Mouse (Mus musculus): ENCODE measurements at regions not wholly inside any gene's neighbourhood (a gene's known extent, or its start where the extent isn't known, plus 50 kb on each side); places are given as distances from the start of the nearest gene placed in this dataset.

GRCm38 (mm10) chr3:136993473-136993872 lies 323.5 kb downstream of the Ppp3ca start:
- H3K27me3 ChIP-seq (replicated peaks; ENCODE audit: control insufficient read depth, insufficient read depth, low read length): no peaks in the 10 kb centered on the region
- H3K4me1 ChIP-seq (ENCODE audit: control insufficient read depth, insufficient read depth, low read depth, low read length): no peaks in the 10 kb centered on the region
- ATAC-seq: no peak
- no peak overlapping the region for H3K27ac ChIP-seq (ENCODE audit: low read depth, low read length)
- H3K4me3 ChIP-seq (ENCODE audit: low read length): no peak overlapping the region
- no peaks in the 10 kb centered on the region for H3K9me3 ChIP-seq (ENCODE audit: control insufficient read depth, low read length)
- H3K4me2 ChIP-seq (ENCODE audit: low read length): no peak overlapping the region
- H3K9ac ChIP-seq (ENCODE audit: low read depth, low read length): no peak overlapping the region
- no peaks in the 10 kb centered on the region for H3K36me3 ChIP-seq (ENCODE audit: control insufficient read depth, insufficient read depth, low read length)
- WGBS: 88% methylated on average over 2 of the region's 2 CpGs

DNA sequence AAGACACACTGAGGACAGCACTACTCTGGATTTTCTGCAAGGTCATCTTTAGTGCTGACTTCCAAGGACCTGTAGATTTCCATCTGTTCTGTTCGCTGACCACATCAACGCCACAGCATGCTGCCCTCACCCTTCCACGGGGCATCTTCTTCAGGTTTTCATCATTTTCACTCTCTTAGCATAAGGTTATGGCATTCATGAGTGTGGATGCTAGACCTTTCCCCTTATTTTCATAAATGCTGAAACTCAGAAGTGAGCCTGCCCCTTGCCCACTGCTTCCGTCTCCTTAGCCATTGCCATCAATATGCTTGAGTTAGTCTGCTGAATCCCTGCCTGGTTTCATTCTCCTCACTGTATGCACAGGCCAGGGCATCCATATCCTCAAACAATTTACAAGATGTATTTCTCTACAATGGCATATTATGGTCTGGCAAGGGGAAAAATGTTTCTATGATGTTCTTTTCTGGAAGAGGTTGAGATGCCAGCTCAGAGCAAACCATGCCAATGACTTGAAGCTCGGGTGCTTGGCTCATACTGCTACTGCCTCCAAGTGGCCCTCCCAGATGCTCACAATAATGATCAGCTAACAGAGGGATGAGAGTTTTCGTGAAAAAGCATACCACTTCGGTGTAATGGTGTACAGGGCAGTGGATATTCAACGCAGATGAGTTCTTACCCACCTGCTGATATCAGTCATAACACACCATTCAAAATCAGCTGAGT lies 324.6 kb downstream of the Ppp3ca start:
- Histone ChIP-seq H3K9ac (ENCODE audit: low read depth, low read length) (no peak overlapping the region), H3K27me3 (replicated peaks; ENCODE audit: control insufficient read depth, insufficient read depth, low read length) (no peaks in the 10 kb centered on the region), H3K9me3 (ENCODE audit: control insufficient read depth, low read length) (no peaks in the 10 kb centered on the region), H3K36me3 (ENCODE audit: control insufficient read depth, insufficient read depth, low read length) (no peaks in the 10 kb centered on the region), H3K4me2 (ENCODE audit: low read length) (no peak overlapping the region), H3K4me3 (ENCODE audit: low read length) (no peak overlapping the region), H3K4me1 (ENCODE audit: control insufficient read depth, insufficient read depth, low read depth, low read length) (no peaks in the 10 kb centered on the region), H3K27ac (ENCODE audit: low read depth, low read length) (no peak overlapping the region)
- ATAC-seq: no peak
- WGBS: 92% methylated on average over 8 of the region's 8 CpGs

GRCm38 (mm10) chr3:136995611-136996335 lies 325.8 kb downstream of the Ppp3ca start:
- H3K27me3 ChIP-seq (replicated peaks; ENCODE audit: control insufficient read depth, insufficient read depth, low read length): no peaks in the 10 kb centered on the region
- WGBS: 96% methylated on average over 3 of the region's 3 CpGs

GRCm38 (mm10) chr3:136996381-136996895 lies 326.5 kb downstream of the Ppp3ca start:
- Histone ChIP-seq H3K36me3 (ENCODE audit: control insufficient read depth, insufficient read depth, low read length) (no peaks in the 10 kb centered on the region), H3K4me3 (ENCODE audit: low read length) (no peak overlapping the region), H3K9ac (ENCODE audit: low read depth, low read length) (no peak overlapping the region), H3K27ac (ENCODE audit: low read depth, low read length) (no peak overlapping the region), H3K27me3 (replicated peaks; ENCODE audit: control insufficient read depth, insufficient read depth, low read length) (no peaks in the 10 kb centered on the region), H3K9me3 (ENCODE audit: control insufficient read depth, low read length) (no peaks in the 10 kb centered on the region), H3K4me1 (ENCODE audit: control insufficient read depth, insufficient read depth, low read depth, low read length) (no peaks in the 10 kb centered on the region), H3K4me2 (ENCODE audit: low read length) (no peak overlapping the region)
- ATAC-seq: no peak
- WGBS: 87% methylated on average over 5 of the region's 5 CpGs

More at GRCm38 (mm10) chr3:136995611-136996335, 325.8 kb downstream of the Ppp3ca start:
- no peak for ATAC-seq
- Histone ChIP-seq H3K27ac (ENCODE audit: low read depth, low read length) (no peak overlapping the region), H3K4me3 (ENCODE audit: low read length) (no peak overlapping the region), H3K4me1 (ENCODE audit: control insufficient read depth, insufficient read depth, low read depth, low read length) (no peaks in the 10 kb centered on the region), H3K4me2 (ENCODE audit: low read length) (no peak overlapping the region), H3K36me3 (ENCODE audit: control insufficient read depth, insufficient read depth, low read length) (no peaks in the 10 kb centered on the region), H3K9ac (ENCODE audit: low read depth, low read length) (no peak overlapping the region), H3K9me3 (ENCODE audit: control insufficient read depth, low read length) (no peaks in the 10 kb centered on the region)

DNA sequence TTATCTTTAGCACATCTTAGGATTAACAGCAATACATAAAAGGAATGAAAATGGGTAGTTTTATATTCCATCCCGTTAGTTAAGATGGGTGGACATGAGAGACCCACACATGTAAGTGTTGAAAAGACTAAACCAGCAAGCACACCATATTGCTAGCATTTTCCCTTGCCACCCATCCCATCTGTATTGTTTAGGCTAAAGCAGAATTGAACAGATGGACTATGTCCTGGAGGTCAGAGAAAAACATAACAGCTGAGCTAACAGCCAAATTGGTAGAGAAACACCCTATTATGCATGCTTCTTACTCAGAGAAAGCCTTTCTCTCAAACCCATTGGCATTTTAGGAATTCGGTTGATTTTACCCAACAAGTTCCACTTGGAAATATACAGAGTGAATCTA lies 329.3 kb upstream of the Emcn start:
- Histone ChIP-seq H3K9ac (ENCODE audit: low read depth, low read length) (no peak overlapping the region), H3K4me2 (ENCODE audit: low read length) (no peak overlapping the region), H3K9me3 (ENCODE audit: control insufficient read depth, low read length) (no peaks in the 10 kb centered on the region), H3K27me3 (replicated peaks; ENCODE audit: control insufficient read depth, insufficient read depth, low read length) (no peaks in the 10 kb centered on the region), H3K36me3 (ENCODE audit: control insufficient read depth, insufficient read depth, low read length) (no peaks in the 10 kb centered on the region), H3K4me1 (ENCODE audit: control insufficient read depth, insufficient read depth, low read depth, low read length) (no peaks in the 10 kb centered on the region), H3K27ac (ENCODE audit: low read depth, low read length) (no peak overlapping the region), H3K4me3 (ENCODE audit: low read length) (no peak overlapping the region)
- 81% methylated on average over 2 of the region's 2 CpGs for WGBS
- no peak for ATAC-seq

DNA sequence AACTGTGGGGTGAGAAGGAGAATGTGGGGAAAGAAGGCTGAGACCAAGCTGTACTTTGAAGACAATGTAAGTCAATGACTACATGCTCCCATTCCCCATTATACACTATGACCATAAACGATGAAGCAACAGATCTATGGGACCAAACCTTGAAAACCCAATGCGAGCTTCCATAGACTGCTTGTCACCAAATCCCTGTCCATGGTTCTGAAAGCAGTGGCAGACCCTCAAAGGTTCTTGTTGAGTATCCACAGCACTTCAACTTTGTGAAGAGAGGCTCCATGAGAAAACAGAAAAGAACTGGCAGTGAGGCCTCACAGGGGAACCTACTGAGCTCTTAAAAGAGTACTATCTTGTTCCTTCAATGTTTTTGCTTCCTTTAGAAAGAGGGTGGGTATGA lies 326.2 kb upstream of the Emcn start:
- no peak for ATAC-seq
- Histone ChIP-seq H3K9me3 (ENCODE audit: control insufficient read depth, low read length) (no peaks in the 10 kb centered on the region), H3K9ac (ENCODE audit: low read depth, low read length) (no peak overlapping the region), H3K4me2 (ENCODE audit: low read length) (no peak overlapping the region), H3K27ac (ENCODE audit: low read depth, low read length) (no peak overlapping the region), H3K4me1 (ENCODE audit: control insufficient read depth, insufficient read depth, low read depth, low read length) (no peaks in the 10 kb centered on the region), H3K4me3 (ENCODE audit: low read length) (no peak overlapping the region), H3K36me3 (ENCODE audit: control insufficient read depth, insufficient read depth, low read length) (no peaks in the 10 kb centered on the region), H3K27me3 (replicated peaks; ENCODE audit: control insufficient read depth, insufficient read depth, low read length) (no peaks in the 10 kb centered on the region)
- WGBS: 70% methylated on average over 2 of the region's 2 CpGs

DNA sequence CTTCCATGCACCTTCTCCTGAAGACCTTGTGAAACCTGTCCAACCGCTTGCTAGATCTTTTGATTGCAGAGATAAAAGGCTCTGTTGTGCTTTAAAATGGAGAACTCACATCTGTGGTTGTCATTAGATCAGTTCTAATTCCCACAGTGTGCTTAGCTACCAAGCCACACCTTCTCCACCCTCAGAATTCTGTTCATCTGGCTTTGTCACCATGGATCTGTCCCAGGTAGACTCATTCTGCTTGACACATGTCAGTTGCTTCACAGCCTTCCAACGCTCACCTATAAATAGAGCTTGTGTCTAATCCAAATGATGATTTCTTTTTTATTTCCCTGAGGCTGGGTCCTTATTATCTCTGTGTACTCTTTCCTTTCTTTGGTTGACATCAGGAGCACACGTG lies 325.7 kb upstream of the Emcn start:
- H3K4me2 ChIP-seq (ENCODE audit: low read length): no peak overlapping the region
- no peak overlapping the region for H3K27ac ChIP-seq (ENCODE audit: low read depth, low read length)
- no peak overlapping the region for H3K4me3 ChIP-seq (ENCODE audit: low read length)
- no peak for ATAC-seq
- no peak overlapping the region for H3K9ac ChIP-seq (ENCODE audit: low read depth, low read length)
- no peaks in the 10 kb centered on the region for H3K27me3 ChIP-seq (replicated peaks; ENCODE audit: control insufficient read depth, insufficient read depth, low read length)
- no peaks in the 10 kb centered on the region for H3K4me1 ChIP-seq (ENCODE audit: control insufficient read depth, insufficient read depth, low read depth, low read length)
- no peaks in the 10 kb centered on the region for H3K36me3 ChIP-seq (ENCODE audit: control insufficient read depth, insufficient read depth, low read length)
- 82% methylated on average over 3 of the region's 3 CpGs for WGBS
- no peaks in the 10 kb centered on the region for H3K9me3 ChIP-seq (ENCODE audit: control insufficient read depth, low read length)

DNA sequence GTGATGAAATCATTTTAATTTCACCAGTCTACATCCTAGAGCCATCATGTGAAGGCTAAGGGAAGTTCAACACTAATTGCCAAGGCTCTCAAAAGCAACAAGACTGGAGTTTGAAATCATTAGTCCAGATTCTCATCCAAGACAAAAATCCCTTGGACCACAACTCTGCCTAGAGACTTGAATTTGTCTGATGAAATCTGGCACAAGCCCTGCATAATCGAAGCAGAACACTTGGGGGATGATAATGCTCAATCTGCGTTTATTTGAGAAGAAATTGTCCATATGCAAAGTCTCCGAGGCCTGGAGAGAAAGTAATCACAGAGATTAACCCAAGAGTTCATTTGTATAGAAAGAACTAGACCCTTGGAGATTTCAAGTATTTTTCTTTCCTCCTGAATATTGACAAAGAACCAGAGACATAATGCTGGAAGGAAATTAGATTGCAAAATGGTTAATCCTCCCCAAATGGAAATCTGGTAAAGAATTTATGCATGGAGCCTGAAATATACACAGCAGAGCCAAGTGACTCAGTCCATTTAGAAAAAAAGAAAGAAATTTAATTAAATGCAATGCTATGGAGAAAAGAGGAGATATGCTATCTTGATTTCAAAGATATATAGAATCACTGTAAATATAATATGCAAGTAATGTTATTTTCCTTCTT lies 320.8 kb upstream of the Emcn start:
- WGBS: 43% methylated on average over 3 of the region's 3 CpGs
- Histone ChIP-seq H3K9me3 (ENCODE audit: control insufficient read depth, low read length) (no peaks in the 10 kb centered on the region), H3K4me1 (ENCODE audit: control insufficient read depth, insufficient read depth, low read depth, low read length) (no peaks in the 10 kb centered on the region), H3K9ac (ENCODE audit: low read depth, low read length) (no peak overlapping the region), H3K4me3 (ENCODE audit: low read length) (no peak overlapping the region), H3K27ac (ENCODE audit: low read depth, low read length) (no peak overlapping the region), H3K4me2 (ENCODE audit: low read length) (no peak overlapping the region), H3K36me3 (ENCODE audit: control insufficient read depth, insufficient read depth, low read length) (no peaks in the 10 kb centered on the region), H3K27me3 (replicated peaks; ENCODE audit: control insufficient read depth, insufficient read depth, low read length) (no peaks in the 10 kb centered on the region)
- no peak for ATAC-seq

DNA sequence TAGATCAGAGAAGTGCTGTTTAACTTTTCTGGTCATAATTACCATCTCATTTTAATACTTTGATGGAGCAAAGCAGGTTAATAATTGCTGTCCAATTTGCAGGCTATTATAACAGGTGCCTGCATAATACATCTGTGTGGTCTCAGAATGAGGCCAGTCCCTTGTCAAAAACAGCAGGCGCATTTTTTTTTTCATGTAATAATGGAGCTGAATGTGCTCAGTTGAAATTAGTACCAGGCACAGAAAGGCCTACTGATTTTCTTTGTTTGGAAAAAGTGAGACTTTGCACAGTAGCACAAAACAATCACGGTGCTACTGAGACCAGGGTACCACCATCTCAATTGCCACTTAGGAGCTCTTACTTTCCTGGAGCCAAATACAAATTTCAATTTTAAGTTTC lies 311.3 kb upstream of the Emcn start:
- Histone ChIP-seq H3K4me2 (ENCODE audit: low read length) (no peak overlapping the region), H3K27me3 (replicated peaks; ENCODE audit: control insufficient read depth, insufficient read depth, low read length) (no peaks in the 10 kb centered on the region), H3K27ac (ENCODE audit: low read depth, low read length) (no peak overlapping the region), H3K9ac (ENCODE audit: low read depth, low read length) (no peak overlapping the region), H3K4me1 (ENCODE audit: control insufficient read depth, insufficient read depth, low read depth, low read length) (no peaks in the 10 kb centered on the region; the same call in 1 of the 2 replicates), H3K4me3 (ENCODE audit: low read length) (no peak overlapping the region), H3K36me3 (ENCODE audit: control insufficient read depth, insufficient read depth, low read length) (no peaks in the 10 kb centered on the region), H3K9me3 (ENCODE audit: control insufficient read depth, low read length) (peaks cover 6% of the 10 kb centered on the region; the same call in 1 of the 2 replicates)
- WGBS: 54% methylated on average over 2 of the region's 2 CpGs
- ATAC-seq: no peak
